Mouse (Mus musculus) heart, postnatal 10 days (tissue): ENCODE measurements around the gene Rai14. TPM values are rescaled to one million over a fixed set of nuclear protein-coding genes. Genes with fewer than 3 reads are reported as not detected.
"Not testable (repeated sequence)": the region's sequence is repeated elsewhere in the genome, so short reads cannot be mapped to it uniquely, and the experiment has no call there.

Experiments
- DNase-seq, 2 experiments: peaks; one replicate each; pipeline ENCODE4 v3.0.0; 2021
- intact Hi-C: fragments of 180-260 bp; cut with DNase I; formaldehyde crosslinking; loops from one replicate; pipeline ENCODE4 v1.15.1; 2025
- total RNA-seq, 2 experiments: library from RNA; stranded (reverse); gene quantifications; 2 replicates each; pipeline ENCODE4 v1.2.3; 2021

The Rai14 gene
- total RNA-seq, 2 experiments from 2014 or later: 9.7 to 11.0 TPM

- no peak for DNase-seq
- intact Hi-C loops: no loop called here
Observed at GRCm38 (mm10) chr15:10579159-10579558, 135.3 kb downstream of the Rai14 start.

DNA sequence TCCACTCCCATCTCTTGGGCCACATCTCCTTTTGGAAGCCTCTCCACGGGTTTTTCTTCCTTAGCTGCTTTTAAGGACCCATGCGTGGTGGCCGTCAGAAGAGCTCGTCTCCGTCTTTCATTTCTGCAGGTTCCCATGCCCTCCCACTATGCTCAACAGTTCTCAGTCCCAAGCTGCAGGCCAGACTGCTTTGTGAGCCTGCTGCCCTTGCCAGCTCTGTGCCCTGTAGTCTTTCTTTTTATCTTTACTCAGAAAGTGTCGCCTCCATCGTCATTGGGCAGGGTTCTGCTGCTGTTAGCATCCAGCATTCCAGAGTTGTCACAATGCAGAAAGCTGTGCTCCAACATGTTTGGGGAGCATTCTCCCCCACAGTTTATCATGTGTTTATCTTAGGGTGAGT, 147.9 kb downstream of the Rai14 start:
- intact Hi-C loops: no loop called here
- DNase-seq: no peak

GRCm38 (mm10) chr15:10564201-10564600, 150.2 kb downstream of the Rai14 start:
- DNase-seq: no peak
- intact Hi-C loops: no loop called here

GRCm38 (mm10) chr15:10562281-10562680, 152.1 kb downstream of the Rai14 start:
- intact Hi-C loops: no loop called here

DNA sequence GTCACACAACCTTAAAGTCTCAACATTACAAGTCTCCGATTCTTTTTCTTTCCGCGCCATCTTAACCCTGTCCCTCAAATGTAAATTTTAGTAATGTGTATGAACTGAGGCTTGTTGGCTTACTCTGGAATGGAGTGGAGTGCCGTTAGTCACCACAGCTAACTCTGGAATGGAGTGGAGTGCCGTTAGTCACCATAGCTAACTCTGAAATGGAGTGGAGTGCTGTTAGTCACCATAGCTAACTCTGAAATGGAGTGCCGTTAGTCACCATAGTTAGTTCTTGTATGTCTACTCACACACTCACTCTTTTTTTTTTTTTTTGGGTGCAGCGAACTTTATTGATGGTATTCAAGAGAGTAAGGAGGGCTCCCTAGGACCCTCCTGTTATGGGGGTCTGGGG, 154.4 kb downstream of the Rai14 start:
- intact Hi-C loops: no loop called here
- DNase-seq: no peak

More at GRCm38 (mm10) chr15:10562281-10562680, 152.1 kb downstream of the Rai14 start:
- DNase-seq: no peak

DNA sequence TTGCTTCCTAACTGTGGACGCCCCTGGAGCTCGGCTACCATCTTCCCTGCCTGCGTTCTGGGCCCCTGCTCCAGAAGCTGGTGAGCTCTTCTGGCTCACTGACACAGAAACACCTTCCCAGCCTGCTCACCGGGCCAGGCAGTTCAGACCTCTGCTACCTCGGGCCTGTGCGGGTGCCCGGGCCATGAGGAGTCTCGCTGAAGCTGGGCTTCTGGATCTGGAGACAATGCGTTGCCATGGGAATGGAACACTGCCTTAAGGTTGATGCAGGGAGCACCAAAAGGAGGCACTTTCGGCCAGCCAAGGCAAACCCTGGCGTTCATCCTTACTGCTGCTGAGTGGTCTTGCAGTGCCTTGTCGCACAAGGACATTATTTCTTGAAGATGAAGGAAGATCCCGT, 156.0 kb downstream of the Rai14 start, which contains the start of gene Ttc23l:
Gene Ttc23l, minus strand, starts transcription at position 204 of the 400 bp plus-strand sequence.
- DNase-seq: no peak
- intact Hi-C loops: no loop called here

GRCm38 (mm10) chr15:10554336-10554735, 160.1 kb downstream of the Rai14 start:
- DNase-seq: no peak
- intact Hi-C loops: no loop called here

- no peak for DNase-seq
- intact Hi-C loops: no loop called here
Observed at GRCm38 (mm10) chr15:10540271-10541088, 173.9 kb downstream of the Rai14 start.

DNA sequence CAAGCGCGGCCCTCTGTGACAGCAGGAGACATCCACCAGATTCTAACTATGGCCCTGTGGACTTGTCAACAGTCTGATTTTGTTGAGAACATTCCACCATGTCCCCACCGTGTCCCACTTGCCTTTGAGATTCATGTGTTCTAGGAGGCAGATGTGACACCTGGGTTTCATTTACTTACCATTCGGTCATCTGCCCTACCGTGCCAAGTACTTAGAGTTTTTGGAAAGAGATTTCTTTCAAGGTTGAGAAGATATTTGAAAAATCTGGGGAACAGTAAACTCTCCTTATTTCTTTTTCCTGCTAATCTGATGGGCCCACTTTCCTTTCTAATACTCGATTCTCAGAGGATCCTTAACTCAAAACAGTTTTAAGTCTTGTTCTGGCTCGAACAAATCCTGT, 178.5 kb downstream of the Rai14 start:
- intact Hi-C loops: no loop called here
- no peak for DNase-seq

- DNase-seq: no peak
- intact Hi-C loops: no loop called here
Observed at GRCm38 (mm10) chr15:10534591-10534990, 179.8 kb downstream of the Rai14 start.

- intact Hi-C loops, DNase-seq: not testable (repeated sequence)
Observed at GRCm38 (mm10) chr15:10533361-10533760, 181.1 kb downstream of the Rai14 start.

DNA sequence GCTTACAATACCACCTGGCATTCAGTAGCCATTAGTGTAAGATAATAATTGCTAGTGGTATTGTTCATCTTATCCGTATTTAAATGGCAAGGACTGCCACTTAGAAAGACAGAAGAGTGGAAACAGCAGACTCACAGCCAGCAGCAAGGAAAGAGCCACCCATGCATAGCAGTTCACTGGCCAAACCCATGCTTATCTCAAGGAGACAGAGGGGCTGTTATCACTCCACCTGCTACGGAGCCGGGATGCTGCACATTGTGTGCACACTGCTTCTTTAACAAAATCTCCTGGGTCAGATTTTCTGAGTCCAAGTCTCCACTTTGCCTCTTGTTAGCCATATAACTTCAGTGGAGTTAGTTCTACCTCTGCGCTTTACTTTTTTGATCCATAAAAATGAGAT, 183.1 kb downstream of the Rai14 start:
- intact Hi-C loops: no loop called here

GRCm38 (mm10) chr15:10525896-10526295, 188.5 kb downstream of the Rai14 start:
- DNase-seq: no peak
- intact Hi-C loops: no loop called here

More for the DNA sequence above, 183.1 kb downstream of the Rai14 start:
- no peak for DNase-seq

Other genes starting within 250 kb of the Rai14 start
- gene Dnajc21, start 244.1 kb downstream of the Rai14 start, total RNA-seq: 10 to 100 TPM; 18.7 to 21.6 TPM
- gene Brix1, start 228.7 kb downstream of the Rai14 start, total RNA-seq: 10 to 100 TPM; 23.3 to 25.3 TPM
- 1 to 10 TPM; 6.6 to 8.9 TPM for gene Rad1, start 228.6 kb downstream of the Rai14 start, total RNA-seq
- not detected for gene Ttc23l, start 156.0 kb downstream of the Rai14 start, total RNA-seq
- 1 to 10 TPM in 1 of 2 experiments, under 1 TPM in 1; 0.60 to 1.1 TPM for gene C1qtnf3, start 237.7 kb upstream of the Rai14 start, total RNA-seq